Mouse (Mus musculus): ENCODE data around the gene Hinfp. TPM values are rescaled to one million over a fixed set of nuclear protein-coding genes. Genes with fewer than 3 reads are reported as not detected.
A peak's percentile ranks its signal among the peaks of the same experiment; 100 is the strongest.
"Not testable (repeated sequence)": the region's sequence is repeated elsewhere in the genome, so short reads cannot be mapped to it uniquely, and the experiment has no call there.

The Hinfp gene
- polyA plus RNA-seq, 1 experiment from 2014 or later = 6.3 TPM

DNA sequence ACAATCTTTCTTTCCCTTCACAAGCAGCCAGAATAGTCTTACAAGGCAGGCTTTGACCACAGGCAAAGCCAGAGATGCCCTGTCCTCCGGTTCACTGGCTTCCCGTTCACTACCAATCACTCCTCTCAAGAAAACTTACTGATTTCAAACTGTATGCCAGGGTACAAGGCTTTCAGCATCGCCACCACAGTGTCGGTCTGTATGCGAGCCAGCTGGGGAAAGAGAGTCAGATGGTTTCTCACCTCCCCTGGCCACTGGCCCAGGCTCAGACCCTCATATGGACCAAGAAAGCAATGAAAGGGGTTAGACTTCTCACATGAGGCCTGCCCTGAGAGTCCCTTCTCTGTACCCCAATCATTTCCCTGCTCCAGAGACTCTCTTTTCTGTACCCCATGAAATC is 36.0 kb upstream of the Hinfp start:
- Histone ChIP-seq H3K4me3 (ENCODE audit: low read depth, low read length) (peak overlapping the region; percentile 79), H3K4me2 (ENCODE audit: low read depth, low read length) (peak overlapping the region; percentile 79), H3K27ac (ENCODE audit: low read depth) (peak overlapping the region; percentile 96), H3K9me3 (ENCODE audit: low read length) (no peaks in the 10 kb centered on the region), H3K27me3 (ENCODE audit: insufficient read depth, low read length) (no peaks in the 10 kb centered on the region), H3K36me3 (replicated peaks; ENCODE audit: insufficient read depth, low read length) (peaks cover 56% of the 10 kb centered on the region), H3K9ac (replicated peaks) (peak overlapping the region; percentile 95), H3K4me1 (ENCODE audit: insufficient read depth) (peaks cover 14% of the 10 kb centered on the region)
- TF ChIP-seq CTCF (IDR thresholded peaks at IDR 0.05; ENCODE audit: low read depth) = no peak
- no peak for TF ChIP-seq EP300 (IDR thresholded peaks at IDR 0.05; ENCODE audit: low read depth)
- DNase-seq = no peak
- no peak for ATAC-seq
- 63% methylated on average over 5 of the region's 5 CpGs for WGBS (ENCODE audit: insufficient replicate concordance)

DNA sequence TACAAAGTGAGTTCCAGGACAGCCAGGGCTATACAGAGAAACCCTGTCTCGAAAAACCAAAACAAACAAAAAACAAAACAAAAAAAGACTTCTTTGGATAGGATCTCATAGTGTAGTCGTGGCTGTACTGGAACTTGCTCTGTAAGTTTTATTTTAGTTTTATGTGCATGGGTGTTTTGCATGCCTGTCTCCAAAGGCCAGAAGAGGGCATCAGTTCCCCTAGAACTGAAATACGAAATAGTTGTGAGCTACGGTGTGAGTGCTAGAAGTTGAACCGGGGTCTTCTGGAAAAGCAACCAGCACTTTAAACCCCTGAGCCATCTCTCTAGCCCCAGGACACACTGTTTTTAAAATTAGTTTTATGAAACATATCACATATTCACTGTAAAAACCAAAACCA is 33.1 kb upstream of the Hinfp start:
- 75% methylated on average over 5 of the region's 5 CpGs for WGBS (ENCODE audit: insufficient replicate concordance)
- Histone ChIP-seq H3K27ac (ENCODE audit: low read depth) (peak overlapping the region; percentile 19), H3K27me3 (ENCODE audit: insufficient read depth, low read length) (no peaks in the 10 kb centered on the region), H3K4me1 (ENCODE audit: insufficient read depth) (peaks cover 20% of the 10 kb centered on the region), H3K9me3 (ENCODE audit: low read length) (no peaks in the 10 kb centered on the region), H3K36me3 (replicated peaks; ENCODE audit: insufficient read depth, low read length) (peaks cover 58% of the 10 kb centered on the region), H3K9ac (replicated peaks) (peak overlapping the region; percentile 93), H3K4me2 (ENCODE audit: low read depth, low read length) (peak overlapping the region; percentile 79), H3K4me3 (ENCODE audit: low read depth, low read length) (peak overlapping the region; percentile 79)
- DNase-seq (no peak), ATAC-seq (no peak)
- TF ChIP-seq EP300 (IDR thresholded peaks at IDR 0.05; ENCODE audit: low read depth) (no peak), CTCF (IDR thresholded peaks at IDR 0.05; ENCODE audit: low read depth) (peak; percentile 56)

DNA sequence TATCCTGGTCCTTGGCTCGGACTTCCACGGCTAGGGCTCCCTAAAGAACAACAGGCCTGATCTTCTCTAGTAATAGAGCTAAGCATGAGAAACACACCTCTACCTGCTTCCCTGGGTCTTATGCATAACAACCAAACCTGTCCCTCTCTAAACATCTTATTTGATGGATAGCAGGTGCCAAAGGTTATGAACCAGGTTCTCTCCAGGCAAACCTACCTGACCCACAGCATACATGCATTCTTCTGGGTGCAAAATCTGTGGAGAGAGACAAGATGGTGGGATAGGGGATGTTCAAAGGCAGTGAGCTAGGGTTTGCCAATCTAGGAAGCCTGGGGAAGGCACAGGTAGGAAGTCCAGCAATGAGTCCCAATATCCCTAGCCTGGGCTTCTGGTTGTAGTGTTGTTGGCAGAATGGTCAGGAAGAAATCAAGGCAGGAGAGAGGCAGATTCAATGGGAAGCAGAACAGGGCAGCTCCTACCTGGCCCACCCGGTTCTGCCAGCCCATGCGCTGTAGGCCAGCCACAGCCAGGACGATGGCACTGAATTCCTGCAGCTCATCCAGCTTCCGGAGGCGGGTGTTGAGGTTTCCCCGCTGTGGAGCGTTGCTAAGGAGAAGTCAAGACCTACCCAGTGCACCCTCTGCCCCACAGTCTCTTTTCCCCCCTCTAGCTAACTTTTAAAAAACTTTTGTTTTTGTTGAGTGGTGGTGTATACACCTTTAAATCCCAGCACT is 32.1 kb upstream of the Hinfp start:
- H3K4me1 ChIP-seq (ENCODE audit: insufficient read depth) = peaks cover 20% of the 10 kb centered on the region
- 68% methylated on average over 9 of the region's 9 CpGs for WGBS (ENCODE audit: insufficient replicate concordance)
- TF ChIP-seq EP300 (IDR thresholded peaks at IDR 0.05; ENCODE audit: low read depth) (no peak), CTCF (IDR thresholded peaks at IDR 0.05; ENCODE audit: low read depth) (no peak)
- no peak for DNase-seq
- H3K4me2 ChIP-seq (ENCODE audit: low read depth, low read length) = peak overlapping the region; percentile 79
- H3K27me3 ChIP-seq (ENCODE audit: insufficient read depth, low read length) = no peaks in the 10 kb centered on the region
- peak overlapping the region; percentile 93 for H3K9ac ChIP-seq (replicated peaks)
- peaks cover 67% of the 10 kb centered on the region for H3K36me3 ChIP-seq (replicated peaks; ENCODE audit: insufficient read depth, low read length)
- ATAC-seq = no peak
- H3K4me3 ChIP-seq (ENCODE audit: low read depth, low read length) = peak overlapping the region; percentile 79
- H3K27ac ChIP-seq (ENCODE audit: low read depth) = peak overlapping the region; percentile 49; the same call in 1 of the 2 replicates
- H3K9me3 ChIP-seq (ENCODE audit: low read length) = no peaks in the 10 kb centered on the region

DNA sequence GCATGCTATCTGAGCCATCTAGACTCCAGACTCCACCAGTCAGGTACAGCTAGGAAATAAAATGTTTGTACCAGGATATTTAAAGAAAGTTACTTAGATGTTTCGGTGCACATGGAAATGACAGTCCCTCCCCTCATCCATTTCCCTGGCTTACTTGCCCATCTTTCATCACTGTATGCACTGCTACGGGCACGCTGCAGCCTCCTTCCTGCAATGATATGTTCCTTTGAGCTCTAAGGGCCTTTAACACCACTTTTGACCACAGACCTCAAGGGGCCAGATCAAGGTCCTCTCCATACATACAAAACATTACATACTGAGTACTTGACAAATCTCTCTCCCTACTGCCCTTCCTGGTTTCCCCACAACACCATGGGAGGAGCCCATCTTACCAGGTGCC is 31.5 kb upstream of the Hinfp start:
- Histone ChIP-seq H3K4me1 (ENCODE audit: insufficient read depth) (peaks cover 20% of the 10 kb centered on the region), H3K4me3 (ENCODE audit: low read depth, low read length) (peak overlapping the region; percentile 79), H3K36me3 (replicated peaks; ENCODE audit: insufficient read depth, low read length) (peaks cover 72% of the 10 kb centered on the region), H3K27ac (ENCODE audit: low read depth) (peak overlapping the region; percentile 49; the same call in 1 of the 2 replicates), H3K27me3 (ENCODE audit: insufficient read depth, low read length) (no peaks in the 10 kb centered on the region), H3K4me2 (ENCODE audit: low read depth, low read length) (peak overlapping the region; percentile 79), H3K9me3 (ENCODE audit: low read length) (no peaks in the 10 kb centered on the region), H3K9ac (replicated peaks) (peak overlapping the region; percentile 93)
- TF ChIP-seq EP300 (IDR thresholded peaks at IDR 0.05; ENCODE audit: low read depth) (no peak), CTCF (IDR thresholded peaks at IDR 0.05; ENCODE audit: low read depth) (no peak)
- 37% methylated on average over 3 of the region's 3 CpGs for WGBS (ENCODE audit: insufficient replicate concordance)
- ATAC-seq (no peak), DNase-seq (no peak)

DNA sequence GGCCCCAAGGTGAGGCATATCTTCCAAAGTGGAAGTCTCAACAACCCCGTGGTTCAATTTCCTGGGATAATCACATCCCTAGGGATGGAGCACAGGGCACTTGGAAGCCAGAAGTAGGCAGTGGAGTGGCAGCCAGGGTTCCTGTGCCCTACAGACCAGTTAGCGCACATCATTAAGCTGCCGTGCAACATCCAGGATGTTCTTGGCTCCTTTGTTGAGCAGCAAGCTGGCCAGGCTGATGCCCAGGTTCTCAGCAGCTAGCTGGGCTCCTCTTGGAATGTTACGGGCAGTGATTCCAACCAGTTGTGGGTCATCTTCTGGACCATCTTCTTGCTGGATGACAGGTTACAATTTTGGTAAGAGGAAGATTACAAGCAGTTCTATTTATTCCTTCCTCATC is 31.0 kb upstream of the Hinfp start:
- peaks cover 73% of the 10 kb centered on the region for H3K36me3 ChIP-seq (replicated peaks; ENCODE audit: insufficient read depth, low read length)
- H3K9ac ChIP-seq (replicated peaks) = peak overlapping the region; percentile 93
- peak overlapping the region; percentile 49; the same call in 1 of the 2 replicates for H3K27ac ChIP-seq (ENCODE audit: low read depth)
- not testable (repeated sequence) for DNase-seq; H3K27me3 ChIP-seq (ENCODE audit: insufficient read depth, low read length); H3K9me3 ChIP-seq (ENCODE audit: low read length)
- H3K4me2 ChIP-seq (ENCODE audit: low read depth, low read length) = peak overlapping the region; percentile 79
- peaks cover 20% of the 10 kb centered on the region for H3K4me1 ChIP-seq (ENCODE audit: insufficient read depth)
- 0 out of 2 replicates have a peak, but pooled peaks have one; percentile 0 for ATAC-seq
- WGBS (ENCODE audit: insufficient replicate concordance) = 42% methylated on average over 4 of the region's 4 CpGs
- peak overlapping the region; percentile 79 for H3K4me3 ChIP-seq (ENCODE audit: low read depth, low read length)

DNA sequence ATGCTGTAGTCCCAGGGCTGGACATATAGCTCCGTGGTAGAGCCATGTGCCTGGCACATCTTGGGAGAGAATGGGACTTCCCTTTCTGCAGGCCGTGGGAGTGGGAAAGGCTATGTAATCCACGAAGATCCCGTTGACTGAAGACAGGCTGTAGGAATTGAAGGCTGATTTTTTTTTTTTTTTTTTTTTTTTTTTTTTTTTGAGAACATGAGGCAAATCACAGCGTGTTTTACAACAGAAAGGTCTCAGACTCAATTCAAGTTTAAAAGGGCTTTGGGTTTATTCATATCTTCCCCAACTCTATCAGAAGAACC is 30.6 kb upstream of the Hinfp start:
- Histone ChIP-seq H3K27me3 (ENCODE audit: insufficient read depth, low read length) (no peaks in the 10 kb centered on the region), H3K4me3 (ENCODE audit: low read depth, low read length) (peak overlapping the region; percentile 79), H3K9me3 (ENCODE audit: low read length) (no peaks in the 10 kb centered on the region), H3K4me2 (ENCODE audit: low read depth, low read length) (peak overlapping the region; percentile 79), H3K27ac (ENCODE audit: low read depth) (peak overlapping the region; percentile 95), H3K9ac (replicated peaks) (peak overlapping the region; percentile 93), H3K4me1 (ENCODE audit: insufficient read depth) (peaks cover 20% of the 10 kb centered on the region), H3K36me3 (replicated peaks; ENCODE audit: insufficient read depth, low read length) (peaks cover 72% of the 10 kb centered on the region)
- ATAC-seq = no peak
- TF ChIP-seq CTCF (IDR thresholded peaks at IDR 0.05; ENCODE audit: low read depth) = no peak
- no peak for TF ChIP-seq EP300 (IDR thresholded peaks at IDR 0.05; ENCODE audit: low read depth)
- DNase-seq = no peak
- 2% methylated on average over 5 of the region's 5 CpGs for WGBS (ENCODE audit: insufficient replicate concordance)

Data from liver, postnatal 0 days (tissue).